Mouse (Mus musculus): ENCODE measurements around the gene Tefm. TPM values are rescaled to one million over a fixed set of nuclear protein-coding genes. Genes with fewer than 3 reads are reported as not detected.

Gene Tefm
- total RNA-seq, 1 experiment: 33.3 TPM

DNA sequence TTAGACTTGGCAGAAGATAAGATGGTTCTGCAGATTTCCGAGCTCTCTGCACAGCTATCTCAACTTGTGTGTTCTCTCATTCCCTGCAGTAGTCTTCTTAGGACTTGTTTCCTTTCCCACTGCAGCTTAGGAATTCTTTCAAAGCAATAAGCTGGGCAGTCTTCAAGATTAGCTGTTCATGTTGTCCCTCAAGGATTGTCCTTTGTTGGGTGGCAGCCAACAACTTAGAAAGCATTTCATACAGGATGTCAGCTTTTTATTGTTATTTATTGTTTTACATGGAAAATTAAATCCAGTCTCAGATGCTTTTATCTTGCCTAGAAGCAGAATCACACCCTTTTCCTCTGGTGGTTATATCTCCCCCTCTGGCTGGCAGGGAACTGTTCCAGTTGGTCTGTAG, 25.6 kb downstream of the Tefm start:
- Histone ChIP-seq H3K9ac (ENCODE audit: insufficient read depth, low read depth, low read length, poor library complexity, severe bottlenecking) (no peak overlapping the region), H3K4me1 (ENCODE audit: control insufficient read depth in 2 of 2, insufficient read depth in 2 of 2, low read length in 2 of 2, poor library complexity in 1 of 2) (no peaks in the 10 kb centered on the region), H3K27ac (ENCODE audit: insufficient read depth, low read depth, low read length, poor library complexity, severe bottlenecking) (no peak overlapping the region), H3K9me3 (ENCODE audit: control insufficient read depth, insufficient read depth, low read depth, low read length) (no peaks in the 10 kb centered on the region), H3K36me3 (ENCODE audit: control insufficient read depth, insufficient read depth, low read length, poor library complexity, severe bottlenecking) (peaks cover 10% of the 10 kb centered on the region), H3K4me3 (ENCODE audit: insufficient read depth in 1 of 2, low read depth in 1 of 2, low read length in 2 of 2, poor library complexity in 1 of 2, severe bottlenecking in 1 of 2) (no peak overlapping the region)
- DNase-seq (ENCODE audit: low read depth, low spot score): no peak
- TF ChIP-seq HCFC1 (IDR thresholded peaks at IDR 0.05; ENCODE audit: borderline replicate concordance, insufficient read depth, low read length): no peak
- no peak for TF ChIP-seq ZC3H11A (IDR thresholded peaks at IDR 0.05; ENCODE audit: borderline replicate concordance, low read depth, low read length)
- no peak for TF ChIP-seq MAFK (IDR thresholded peaks at IDR 0.05; ENCODE audit: insufficient read depth, low read depth, low read length)
- no peak for TF ChIP-seq ZNF384 (IDR thresholded peaks at IDR 0.05; ENCODE audit: low read depth, low read length)
- TF ChIP-seq CHD2 (IDR thresholded peaks at IDR 0.05; ENCODE audit: low read depth, low read length): no peak
- in situ Hi-C loops (cut with MboI; ENCODE audit: low sequenced_read_pairs in 2 of 2, unreplicated experiment in 2 of 2): no loop called here

DNA sequence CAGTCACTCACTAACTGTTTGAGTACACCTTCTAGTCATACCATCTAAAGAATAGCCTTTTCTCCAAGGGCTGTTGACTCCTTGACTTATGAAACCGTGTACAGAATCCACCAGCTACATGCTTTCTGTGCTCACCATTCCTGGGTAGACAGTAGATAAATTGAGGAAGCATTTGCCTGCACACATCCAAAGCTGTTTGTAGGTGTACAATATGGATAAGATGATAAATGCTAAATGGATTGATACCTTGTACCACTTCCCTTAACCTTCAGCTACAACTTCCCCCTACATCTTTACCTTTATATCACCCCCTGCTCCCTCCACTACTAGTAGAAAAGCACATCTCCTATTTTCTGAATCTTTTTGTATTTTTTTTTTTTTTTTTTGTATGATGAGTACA, 37.6 kb downstream of the Tefm start:
- peaks cover 13% of the 10 kb centered on the region for H3K36me3 ChIP-seq (ENCODE audit: control insufficient read depth, insufficient read depth, low read length, poor library complexity, severe bottlenecking)
- H3K9me3 ChIP-seq (ENCODE audit: control insufficient read depth, insufficient read depth, low read depth, low read length): no peaks in the 10 kb centered on the region
- TF ChIP-seq CHD2 (IDR thresholded peaks at IDR 0.05; ENCODE audit: low read depth, low read length): no peak
- TF ChIP-seq MAFK (IDR thresholded peaks at IDR 0.05; ENCODE audit: insufficient read depth, low read depth, low read length): no peak
- no peak for TF ChIP-seq ZNF384 (IDR thresholded peaks at IDR 0.05; ENCODE audit: low read depth, low read length)
- no peak for TF ChIP-seq ZC3H11A (IDR thresholded peaks at IDR 0.05; ENCODE audit: borderline replicate concordance, low read depth, low read length)
- TF ChIP-seq HCFC1 (IDR thresholded peaks at IDR 0.05; ENCODE audit: borderline replicate concordance, insufficient read depth, low read length): no peak
- H3K9ac ChIP-seq (ENCODE audit: insufficient read depth, low read depth, low read length, poor library complexity, severe bottlenecking): no peak overlapping the region
- no peak overlapping the region for H3K4me3 ChIP-seq (ENCODE audit: insufficient read depth in 1 of 2, low read depth in 1 of 2, low read length in 2 of 2, poor library complexity in 1 of 2, severe bottlenecking in 1 of 2)
- H3K27ac ChIP-seq (ENCODE audit: insufficient read depth, low read depth, low read length, poor library complexity, severe bottlenecking): no peak overlapping the region
- in situ Hi-C loops (cut with MboI; ENCODE audit: low sequenced_read_pairs in 2 of 2, unreplicated experiment in 2 of 2): no loop called here
- no peak for DNase-seq (ENCODE audit: low read depth, low spot score)
- H3K4me1 ChIP-seq (ENCODE audit: control insufficient read depth in 2 of 2, insufficient read depth in 2 of 2, low read length in 2 of 2, poor library complexity in 1 of 2): peaks cover 0 to 5% of the 10 kb centered on the region in 2 experiments; a peak in 2 of 4 replicates

DNA sequence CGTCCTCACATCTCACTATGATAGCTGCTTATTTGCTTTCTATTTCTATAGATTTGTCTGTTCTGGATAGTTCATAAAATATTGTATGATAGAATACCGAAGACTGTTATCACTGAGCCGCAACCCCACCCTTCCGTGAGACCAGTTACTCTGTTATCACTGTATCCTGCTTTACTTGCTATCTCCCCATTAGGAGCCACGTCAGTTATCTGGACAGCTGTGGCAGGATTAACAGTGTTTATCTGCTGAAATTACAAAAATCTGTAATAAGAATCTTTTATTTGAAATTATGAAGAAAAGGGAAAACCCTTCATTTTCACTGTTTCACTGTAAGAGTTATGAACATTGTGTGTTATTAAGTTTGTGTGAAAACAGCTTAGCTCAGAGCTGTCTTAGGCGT, 40.7 kb downstream of the Tefm start:
- peaks cover 10% of the 10 kb centered on the region for H3K36me3 ChIP-seq (ENCODE audit: control insufficient read depth, insufficient read depth, low read length, poor library complexity, severe bottlenecking)
- no peak overlapping the region for H3K9ac ChIP-seq (ENCODE audit: insufficient read depth, low read depth, low read length, poor library complexity, severe bottlenecking)
- DNase-seq (ENCODE audit: low read depth, low spot score): no peak
- in situ Hi-C loops (cut with MboI; ENCODE audit: low sequenced_read_pairs in 2 of 2, unreplicated experiment in 2 of 2): no loop called here
- no peak for TF ChIP-seq ZNF384 (IDR thresholded peaks at IDR 0.05; ENCODE audit: low read depth, low read length)
- no peak for TF ChIP-seq CHD2 (IDR thresholded peaks at IDR 0.05; ENCODE audit: low read depth, low read length)
- no peak for TF ChIP-seq HCFC1 (IDR thresholded peaks at IDR 0.05; ENCODE audit: borderline replicate concordance, insufficient read depth, low read length)
- TF ChIP-seq ZC3H11A (IDR thresholded peaks at IDR 0.05; ENCODE audit: borderline replicate concordance, low read depth, low read length): no peak
- no peak for TF ChIP-seq MAFK (IDR thresholded peaks at IDR 0.05; ENCODE audit: insufficient read depth, low read depth, low read length)
- H3K4me3 ChIP-seq (ENCODE audit: insufficient read depth in 1 of 2, low read depth in 1 of 2, low read length in 2 of 2, poor library complexity in 1 of 2, severe bottlenecking in 1 of 2): no peak overlapping the region
- no peaks in the 10 kb centered on the region for H3K9me3 ChIP-seq (ENCODE audit: control insufficient read depth, insufficient read depth, low read depth, low read length)
- H3K4me1 ChIP-seq (ENCODE audit: control insufficient read depth in 2 of 2, insufficient read depth in 2 of 2, low read length in 2 of 2, poor library complexity in 1 of 2): peaks cover 0 to 8% of the 10 kb centered on the region in 2 experiments; a peak in 2 of 4 replicates
- H3K27ac ChIP-seq (ENCODE audit: insufficient read depth, low read depth, low read length, poor library complexity, severe bottlenecking): no peak overlapping the region

DNA sequence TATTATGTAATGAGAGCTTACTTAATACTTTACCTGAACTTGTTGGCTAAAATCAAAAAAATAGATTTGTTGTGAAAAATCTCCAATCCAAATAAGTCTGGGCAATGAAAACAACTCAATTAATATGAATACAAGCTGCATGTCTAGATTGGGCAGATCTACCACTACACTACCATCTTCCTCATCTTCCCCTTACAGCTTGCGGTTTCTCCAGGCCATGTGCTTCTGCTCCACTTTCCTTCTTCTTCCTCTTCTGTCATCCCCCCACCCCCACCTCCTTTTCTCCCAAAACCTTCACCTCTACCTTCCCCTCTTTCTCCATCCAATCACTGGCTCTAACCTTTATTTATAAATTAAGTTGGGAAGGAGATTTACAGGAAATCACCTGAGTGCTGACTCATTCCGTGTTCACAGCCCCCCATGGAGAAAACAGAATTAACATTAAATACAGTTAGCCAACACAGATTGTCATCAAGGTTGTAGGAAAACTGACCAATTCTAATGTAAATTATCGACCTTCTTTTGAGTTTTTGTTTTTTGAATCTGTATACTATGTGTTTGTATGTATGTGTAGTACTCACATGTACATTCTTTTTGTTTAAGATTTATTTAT, 43.4 kb downstream of the Tefm start:
- peak overlapping the region; percentile 47; the same call in 1 of the 2 replicates for H3K27ac ChIP-seq (ENCODE audit: insufficient read depth, low read depth, low read length, poor library complexity, severe bottlenecking)
- peak; percentile 81 for TF ChIP-seq MAFK (IDR thresholded peaks at IDR 0.05; ENCODE audit: insufficient read depth, low read depth, low read length)
- TF ChIP-seq ZC3H11A (IDR thresholded peaks at IDR 0.05; ENCODE audit: borderline replicate concordance, low read depth, low read length): no peak
- no peak for TF ChIP-seq HCFC1 (IDR thresholded peaks at IDR 0.05; ENCODE audit: borderline replicate concordance, insufficient read depth, low read length)
- no peak overlapping the region for H3K9ac ChIP-seq (ENCODE audit: insufficient read depth, low read depth, low read length, poor library complexity, severe bottlenecking)
- H3K4me1 ChIP-seq (ENCODE audit: control insufficient read depth in 2 of 2, insufficient read depth in 2 of 2, low read length in 2 of 2, poor library complexity in 1 of 2): peaks cover 0 to 8% of the 10 kb centered on the region in 2 experiments; a peak in 2 of 4 replicates
- no peak for DNase-seq (ENCODE audit: low read depth, low spot score)
- H3K4me3 ChIP-seq (ENCODE audit: insufficient read depth in 1 of 2, low read depth in 1 of 2, low read length in 2 of 2, poor library complexity in 1 of 2, severe bottlenecking in 1 of 2): no peak overlapping the region
- H3K9me3 ChIP-seq (ENCODE audit: control insufficient read depth, insufficient read depth, low read depth, low read length): no peaks in the 10 kb centered on the region
- peaks cover 9% of the 10 kb centered on the region for H3K36me3 ChIP-seq (ENCODE audit: control insufficient read depth, insufficient read depth, low read length, poor library complexity, severe bottlenecking)
- in situ Hi-C loops (cut with MboI; ENCODE audit: low sequenced_read_pairs in 2 of 2, unreplicated experiment in 2 of 2): no loop called here
